Mouse (Mus musculus) cortical plate, adult 2 months (tissue): ENCODE results near the gene Cdc42bpa.

Source experiments
- CTCF ChIP-seq: fragments of 200-500 bp; IDR thresholded peaks from 2 replicates; pipeline ENCODE4 v1.5.1; 2011; ENCODE audit warnings: mild to moderate bottlenecking, control low read depth, low read length; ENCODE audit not compliant: insufficient read depth; ENCODE audit errors: extremely low read depth
- POLR2A ChIP-seq: fragments of 200-500 bp; IDR thresholded peaks from 2 replicates; pipeline ENCODE4 v1.6.1; 2011; ENCODE audit warnings: mild to moderate bottlenecking, low read length, control low read depth; ENCODE audit not compliant: insufficient read depth; ENCODE audit errors: extremely low read depth

DNA sequence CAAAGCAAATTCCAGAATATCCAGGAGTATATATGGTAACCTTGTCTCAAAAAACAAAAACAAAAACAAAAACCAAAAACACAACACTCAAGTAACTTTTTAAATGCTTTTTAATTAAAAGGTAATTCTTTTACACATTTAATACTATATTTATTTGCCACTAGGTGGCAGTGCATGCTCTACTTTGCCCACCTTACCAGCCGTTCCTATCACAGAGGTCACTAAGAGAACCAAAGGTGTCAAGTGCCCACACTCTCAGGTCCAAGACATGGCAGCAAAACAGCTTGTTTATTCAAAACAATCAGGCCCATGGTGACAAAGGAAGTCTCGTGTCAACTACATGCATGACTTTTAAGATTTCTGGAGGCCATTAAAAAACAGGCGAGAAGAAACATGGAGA is 214.9 kb downstream of the Cdc42bpa start:
- peak; percentile 70 for TF ChIP-seq CTCF
- TF ChIP-seq POLR2A = no peak
